Mouse (Mus musculus): ENCODE measurements around the gene Epha4. TPM values are rescaled to one million over a fixed set of nuclear protein-coding genes. Genes with fewer than 3 reads are reported as not detected.

The Epha4 gene
- total and polyA plus RNA-seq, 3 experiments = 25.4 to 45.5 (median 28.4) TPM

DNA sequence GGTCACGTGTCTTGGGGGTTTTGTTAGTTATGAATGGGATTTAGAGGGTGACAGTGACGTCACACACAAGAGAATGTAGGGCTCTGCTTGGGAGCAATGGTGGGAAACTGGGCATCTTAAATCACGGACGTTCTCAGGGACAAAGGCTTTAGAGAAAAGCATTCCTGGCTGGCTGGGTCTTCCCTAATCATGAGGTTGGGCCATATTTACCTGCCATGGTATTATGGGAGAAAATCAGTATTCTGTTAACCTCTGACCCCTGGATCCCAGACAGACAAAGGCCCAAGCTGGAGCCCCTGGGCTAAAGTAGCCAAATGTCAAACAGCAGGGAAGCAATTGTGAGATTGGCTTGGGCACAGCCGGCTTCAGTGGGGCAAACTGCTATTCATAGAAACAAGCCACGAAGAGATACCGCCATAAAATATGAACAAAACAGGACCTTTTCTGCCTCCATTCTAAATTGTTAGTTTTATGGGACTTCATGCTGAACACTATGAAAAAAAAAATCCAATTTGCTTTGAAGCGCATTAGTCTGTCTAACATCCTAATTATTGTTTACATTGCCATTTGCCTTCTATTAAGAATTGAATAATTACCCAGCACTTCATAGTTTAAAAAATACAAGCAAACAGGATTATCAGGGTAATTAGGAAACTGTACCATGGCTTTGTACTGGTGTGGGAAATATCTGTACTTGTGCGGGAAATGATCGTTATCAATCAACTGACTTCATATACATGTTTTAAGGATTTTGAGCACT lies 19.7 kb downstream of the Epha4 start:
- TF ChIP-seq CTCF (IDR thresholded peaks at IDR 0.05) (no peak), POLR2A (IDR thresholded peaks at IDR 0.05; ENCODE audit: insufficient read depth, low read depth, low read length) (no peak), EP300 (IDR thresholded peaks at IDR 0.05; ENCODE audit: insufficient read depth, low read depth, low read length) (no peak)
- H3K36me3 ChIP-seq (ENCODE audit: control insufficient read depth, insufficient read depth, low read length) = peaks cover 16% of the 10 kb centered on the region
- H3K9ac ChIP-seq (ENCODE audit: low read depth, low read length) = no peak overlapping the region
- 77% methylated on average over 10 of the region's 10 CpGs for WGBS
- intact Hi-C loops (cut with DNase I) = no loop called here
- peaks cover 4% of the 10 kb centered on the region for H3K4me1 ChIP-seq (ENCODE audit: control insufficient read depth, insufficient read depth, low read length)
- no peak overlapping the region for H3K4me3 ChIP-seq
- peaks cover 3% of the 10 kb centered on the region for H3K79me2 ChIP-seq (replicated peaks; ENCODE audit: control insufficient read depth, insufficient read depth, low read length)
- DNase-seq = no peak
- no peaks in the 10 kb centered on the region for H3K27me3 ChIP-seq (ENCODE audit: control insufficient read depth, insufficient read depth, low read length)
- no peak overlapping the region for H3K27ac ChIP-seq

DNA sequence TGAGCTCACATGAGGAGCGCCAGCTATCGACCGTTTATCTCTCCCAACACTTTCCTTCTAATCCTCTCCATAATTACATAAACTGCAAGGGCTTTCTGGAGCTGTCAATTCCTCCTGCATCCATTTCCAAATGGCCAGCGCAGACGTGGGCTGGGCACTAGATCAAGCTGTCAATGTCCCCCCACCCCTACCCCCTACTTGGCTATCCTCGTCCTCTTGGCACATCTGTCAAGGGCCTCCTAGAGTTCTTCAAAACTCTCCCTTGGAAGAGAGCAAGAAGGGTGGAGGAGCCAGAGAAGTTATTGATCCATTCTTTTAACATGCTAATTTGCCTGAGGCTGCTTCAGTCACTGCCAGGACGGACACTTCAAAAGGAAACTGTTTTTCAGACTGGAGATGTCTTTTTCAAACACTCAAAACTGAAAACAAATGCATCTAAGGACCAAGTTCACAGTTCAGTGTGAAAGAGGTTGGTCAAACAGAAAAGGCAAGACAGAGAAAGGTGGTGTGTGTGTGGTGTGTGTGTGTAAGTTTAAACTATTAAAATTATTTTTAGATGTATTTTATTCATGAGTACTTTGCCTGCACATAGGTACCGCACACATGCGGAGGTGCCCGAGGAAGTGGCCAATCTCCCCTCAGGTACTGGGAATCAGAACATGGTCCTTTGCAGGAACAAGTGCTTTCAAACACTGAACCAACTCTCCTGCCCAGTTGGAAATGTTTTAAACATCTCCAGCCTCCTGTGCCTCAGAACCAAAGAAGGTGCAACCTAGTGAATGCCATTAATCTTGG lies 20.9 kb downstream of the Epha4 start:
- no peak overlapping the region for H3K9ac ChIP-seq (ENCODE audit: low read depth, low read length)
- 77% methylated on average over 10 of the region's 10 CpGs for WGBS
- intact Hi-C loops (cut with DNase I) = no loop called here
- TF ChIP-seq EP300 (IDR thresholded peaks at IDR 0.05; ENCODE audit: insufficient read depth, low read depth, low read length) (no peak), POLR2A (IDR thresholded peaks at IDR 0.05; ENCODE audit: insufficient read depth, low read depth, low read length) (no peak), CTCF (IDR thresholded peaks at IDR 0.05) (no peak)
- H3K4me1 ChIP-seq (ENCODE audit: control insufficient read depth, insufficient read depth, low read length) = peaks cover 4% of the 10 kb centered on the region; the same call in 1 of the 2 replicates
- no peak overlapping the region for H3K27ac ChIP-seq
- DNase-seq = no peak
- no peak overlapping the region for H3K4me3 ChIP-seq
- peaks cover 1% of the 10 kb centered on the region; the same call in 1 of the 2 replicates for H3K79me2 ChIP-seq (replicated peaks; ENCODE audit: control insufficient read depth, insufficient read depth, low read length)
- H3K36me3 ChIP-seq (ENCODE audit: control insufficient read depth, insufficient read depth, low read length) = peaks cover 16% of the 10 kb centered on the region
- H3K27me3 ChIP-seq (ENCODE audit: control insufficient read depth, insufficient read depth, low read length) = no peaks in the 10 kb centered on the region

DNA sequence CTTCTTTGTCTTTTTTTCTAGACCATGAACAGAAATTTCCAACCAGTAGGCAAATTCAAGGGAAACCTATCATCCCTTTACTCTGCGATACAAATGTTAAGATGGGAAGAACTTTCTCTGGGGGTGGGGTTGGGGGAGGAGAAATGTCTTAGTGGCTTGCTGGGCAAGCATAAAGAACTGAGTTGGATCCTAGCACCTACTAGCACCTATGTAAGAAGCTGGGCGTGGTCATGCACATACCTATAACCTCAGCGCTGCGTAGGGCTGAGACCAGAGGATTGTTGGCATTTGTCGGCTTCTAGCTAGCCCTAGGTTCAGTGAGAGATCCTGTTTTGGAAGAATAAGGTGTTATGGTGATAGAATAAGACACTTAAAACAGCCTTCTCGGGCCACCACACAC lies 24.7 kb downstream of the Epha4 start:
- Histone ChIP-seq H3K36me3 (ENCODE audit: control insufficient read depth, insufficient read depth, low read length) (no peaks in the 10 kb centered on the region), H3K4me1 (ENCODE audit: control insufficient read depth, insufficient read depth, low read length) (peaks cover 2% of the 10 kb centered on the region; the same call in 1 of the 2 replicates), H3K27ac (no peak overlapping the region), H3K27me3 (ENCODE audit: control insufficient read depth, insufficient read depth, low read length) (no peaks in the 10 kb centered on the region), H3K79me2 (replicated peaks; ENCODE audit: control insufficient read depth, insufficient read depth, low read length) (0 out of 2 replicates have a peak, but pooled peaks cover 1% of the 10 kb centered on the region), H3K9ac (ENCODE audit: low read depth, low read length) (no peak overlapping the region), H3K4me3 (no peak overlapping the region)
- no peak for DNase-seq
- 97% methylated on average over 6 of the region's 6 CpGs for WGBS
- TF ChIP-seq EP300 (IDR thresholded peaks at IDR 0.05; ENCODE audit: insufficient read depth, low read depth, low read length) (no peak), POLR2A (IDR thresholded peaks at IDR 0.05; ENCODE audit: insufficient read depth, low read depth, low read length) (no peak), CTCF (IDR thresholded peaks at IDR 0.05) (no peak)
- intact Hi-C loops (cut with DNase I) = no loop called here

DNA sequence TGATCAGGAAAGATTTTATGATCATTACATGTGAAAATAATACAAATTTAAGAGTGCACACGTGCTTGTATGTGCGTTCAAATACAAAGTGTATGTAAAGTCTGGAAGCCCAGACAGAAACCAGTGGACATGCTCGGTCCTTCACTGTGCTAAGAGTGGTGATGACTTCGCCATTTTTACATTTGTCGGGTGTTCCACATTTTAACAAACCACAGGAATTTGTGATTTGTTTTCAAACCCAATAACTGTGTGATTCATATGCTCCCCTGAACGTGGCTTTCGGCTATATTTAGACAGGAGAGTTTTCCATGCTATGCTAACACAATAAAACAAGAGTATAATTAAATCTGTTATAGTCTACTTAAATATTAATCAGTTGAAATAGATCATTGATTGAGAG lies 25.5 kb downstream of the Epha4 start:
- Histone ChIP-seq H3K9ac (ENCODE audit: low read depth, low read length) (no peak overlapping the region), H3K27me3 (ENCODE audit: control insufficient read depth, insufficient read depth, low read length) (no peaks in the 10 kb centered on the region), H3K27ac (no peak overlapping the region), H3K36me3 (ENCODE audit: control insufficient read depth, insufficient read depth, low read length) (no peaks in the 10 kb centered on the region), H3K4me1 (ENCODE audit: control insufficient read depth, insufficient read depth, low read length) (no peaks in the 10 kb centered on the region), H3K4me3 (no peak overlapping the region), H3K79me2 (replicated peaks; ENCODE audit: control insufficient read depth, insufficient read depth, low read length) (0 out of 2 replicates have a peak, but pooled peaks cover 1% of the 10 kb centered on the region)
- intact Hi-C loops (cut with DNase I) = no loop called here
- WGBS = 83% methylated on average over 7 of the region's 7 CpGs
- DNase-seq = no peak
- TF ChIP-seq POLR2A (IDR thresholded peaks at IDR 0.05; ENCODE audit: insufficient read depth, low read depth, low read length) (no peak), CTCF (IDR thresholded peaks at IDR 0.05) (no peak), EP300 (IDR thresholded peaks at IDR 0.05; ENCODE audit: insufficient read depth, low read depth, low read length) (no peak)

DNA sequence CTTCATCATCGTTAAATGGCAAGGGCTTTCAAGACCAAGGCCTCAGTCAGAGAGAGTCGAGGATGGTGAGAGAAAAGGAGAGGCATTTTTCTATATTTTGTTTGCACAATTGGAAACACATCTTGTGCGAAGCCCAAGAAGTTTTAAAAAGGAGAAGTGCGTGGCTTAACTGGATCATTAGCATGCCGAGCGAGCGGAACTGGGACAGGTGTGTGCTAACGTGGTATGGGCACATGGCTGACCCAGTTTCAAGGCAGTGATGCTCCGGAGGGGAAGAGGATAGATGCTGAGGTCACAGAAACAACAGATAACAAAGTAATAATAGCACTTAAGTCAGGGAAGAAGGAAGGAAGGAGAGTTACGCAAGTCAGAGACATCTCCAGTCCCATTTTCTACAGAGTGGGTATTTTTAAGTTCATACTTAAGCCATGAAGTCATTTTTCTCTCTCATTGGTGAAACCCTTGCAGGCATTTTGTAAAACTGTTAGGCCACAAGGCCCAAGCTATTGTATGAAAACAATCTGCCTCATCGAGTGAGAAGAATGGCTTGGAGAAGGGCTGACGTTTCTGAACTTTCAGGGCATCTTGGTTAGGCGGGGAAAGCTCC lies 26.9 kb downstream of the Epha4 start:
- Histone ChIP-seq H3K36me3 (ENCODE audit: control insufficient read depth, insufficient read depth, low read length) (no peaks in the 10 kb centered on the region), H3K27ac (no peak overlapping the region), H3K79me2 (replicated peaks; ENCODE audit: control insufficient read depth, insufficient read depth, low read length) (0 out of 2 replicates have a peak, but pooled peaks cover 1% of the 10 kb centered on the region), H3K4me1 (ENCODE audit: control insufficient read depth, insufficient read depth, low read length) (no peaks in the 10 kb centered on the region), H3K27me3 (ENCODE audit: control insufficient read depth, insufficient read depth, low read length) (no peaks in the 10 kb centered on the region), H3K4me3 (no peak overlapping the region), H3K9ac (ENCODE audit: low read depth, low read length) (no peak overlapping the region)
- intact Hi-C loops (cut with DNase I) = no loop called here
- no peak for DNase-seq
- 69% methylated on average over 13 of the region's 13 CpGs for WGBS
- no peak for TF ChIP-seq EP300 (IDR thresholded peaks at IDR 0.05; ENCODE audit: insufficient read depth, low read depth, low read length)
- TF ChIP-seq CTCF (IDR thresholded peaks at IDR 0.05) = no peak
- no peak for TF ChIP-seq POLR2A (IDR thresholded peaks at IDR 0.05; ENCODE audit: insufficient read depth, low read depth, low read length)

Data from heart, adult 2 months (tissue).